7 mouse cellular contexts compared by ENCODE assay signal in genomic region chr9:75440796-75441666, GRCm38 (mm10). TPM values are rescaled to one million over a fixed set of nuclear protein-coding genes. Genes with fewer than 3 reads are reported as not detected.
DNase-seq lines count a peak whose midpoint lies in the region; ATAC-seq lines count a peak whose summit lies in the region.

TSS of gene Leo1 (plus strand) at chr9:75441524.

- peaks cover 5% of the 10 kb centered on the region for H3K36me3 ChIP-seq in intestine, embryonic 15.5 days
- peaks cover 20% of the 10 kb centered on the region for H3K36me3 ChIP-seq in midbrain, embryonic 10.5 days

- peak within 1 kb of the TSS; percentile 75 for H3K4me2 ChIP-seq in intestine, embryonic 15.5 days (replicated peaks)

- intact Hi-C loops in left cerebral cortex, postnatal 25 days (cut with DNase I) = loop anchor here (1.0 kb wide), 1 partner anchor 32 kb away; no protein-coding TSS in a partner anchor

- WGBS in intestine, embryonic 15.5 days = under 1% methylated on average over 45 of the region's 45 CpGs
- 2% methylated on average over 42 of the region's 45 CpGs for WGBS in midbrain, embryonic 10.5 days

- peak within 1 kb of the TSS; percentile 79 for H3K27ac ChIP-seq in intestine, embryonic 15.5 days
- peak within 1 kb of the TSS; percentile 96 for H3K27ac ChIP-seq in midbrain, embryonic 10.5 days (replicated peaks)

- H3K4me3 ChIP-seq in intestine, embryonic 15.5 days (replicated peaks) = peak within 1 kb of the TSS; percentile 75
- peak within 1 kb of the TSS; percentile 97 for H3K4me3 ChIP-seq in midbrain, embryonic 10.5 days

- H3K9me3 ChIP-seq in intestine, embryonic 15.5 days = no peaks in the 10 kb centered on the region
- no peaks in the 10 kb centered on the region for H3K9me3 ChIP-seq in midbrain, embryonic 10.5 days (replicated peaks)

- ATAC-seq in intestine, embryonic 15.5 days = peak; percentile 97

- H3K9ac ChIP-seq in intestine, embryonic 15.5 days = peak within 1 kb of the TSS; percentile 84

- 0 out of 2 replicates have a peak, but pooled peaks cover 11% of the 10 kb centered on the region for H3K4me1 ChIP-seq in intestine, embryonic 15.5 days (replicated peaks)
- peaks cover 27% of the 10 kb centered on the region for H3K4me1 ChIP-seq in midbrain, embryonic 10.5 days

- H3K27me3 ChIP-seq in intestine, embryonic 15.5 days (replicated peaks) = no peaks in the 10 kb centered on the region
- H3K27me3 ChIP-seq in midbrain, embryonic 10.5 days (ENCODE audit: low read depth, poor library complexity, severe bottlenecking) = no peaks in the 10 kb centered on the region

- DNase-seq in adrenal gland, adult (ENCODE audit: inconsistent age in 2 of 2, low spot score in 1 of 2) = peak; percentile 91 to 95
- DNase-seq in embryo, embryonic 10.5 days (ENCODE audit: low spot score) = peak; percentile 92
- DNase-seq in gastrocnemius, postnatal 25 days = peak; percentile 88
- peak; percentile 91 to 96 for DNase-seq in left cerebral cortex, postnatal 25 days (ENCODE audit: low spot score in 2 of 2)
- DNase-seq in midbrain, embryonic 10.5 days (ENCODE audit: low spot score) = peak; percentile 92
- peak; percentile 75 for DNase-seq in right cerebral cortex, postnatal 4 days

RNA-seq across cellular contexts. Expression of gene Leo1, which starts in this region (rescaled TPM):
- 10 to 100 TPM; 12.3 to 21.3 TPM for total RNA-seq in gastrocnemius, postnatal 25 days (2021)
- 32.5 and 35.2 TPM in 2 replicates for polyA plus RNA-seq in intestine, embryonic 15.5 days (2015; fragmentation: Nextera tagmentation; extraction: Ambion mirVana)
- total RNA-seq in left cerebral cortex, postnatal 25 days (2021) = 10 to 100 TPM; 25.5 to 29.1 TPM
- polyA plus RNA-seq in midbrain, embryonic 10.5 days (2016; fragmentation: Nextera tagmentation; extraction: Ambion mirVana) = 49.4 and 52.3 TPM in 2 replicates

Comparison
In these comparisons a context has a peak if more than half of its experiments do, and no peak if none do; other contexts are left out.
1. Peak in every context shown above with its lines: DNase-seq, ATAC-seq, H3K4me3 ChIP-seq and H3K27ac ChIP-seq.